Mouse (Mus musculus): ENCODE results near the gene Il2rg.
A peak's percentile ranks its signal among the peaks of the same experiment; 100 is the strongest.

Gene Il2rg

DNA sequence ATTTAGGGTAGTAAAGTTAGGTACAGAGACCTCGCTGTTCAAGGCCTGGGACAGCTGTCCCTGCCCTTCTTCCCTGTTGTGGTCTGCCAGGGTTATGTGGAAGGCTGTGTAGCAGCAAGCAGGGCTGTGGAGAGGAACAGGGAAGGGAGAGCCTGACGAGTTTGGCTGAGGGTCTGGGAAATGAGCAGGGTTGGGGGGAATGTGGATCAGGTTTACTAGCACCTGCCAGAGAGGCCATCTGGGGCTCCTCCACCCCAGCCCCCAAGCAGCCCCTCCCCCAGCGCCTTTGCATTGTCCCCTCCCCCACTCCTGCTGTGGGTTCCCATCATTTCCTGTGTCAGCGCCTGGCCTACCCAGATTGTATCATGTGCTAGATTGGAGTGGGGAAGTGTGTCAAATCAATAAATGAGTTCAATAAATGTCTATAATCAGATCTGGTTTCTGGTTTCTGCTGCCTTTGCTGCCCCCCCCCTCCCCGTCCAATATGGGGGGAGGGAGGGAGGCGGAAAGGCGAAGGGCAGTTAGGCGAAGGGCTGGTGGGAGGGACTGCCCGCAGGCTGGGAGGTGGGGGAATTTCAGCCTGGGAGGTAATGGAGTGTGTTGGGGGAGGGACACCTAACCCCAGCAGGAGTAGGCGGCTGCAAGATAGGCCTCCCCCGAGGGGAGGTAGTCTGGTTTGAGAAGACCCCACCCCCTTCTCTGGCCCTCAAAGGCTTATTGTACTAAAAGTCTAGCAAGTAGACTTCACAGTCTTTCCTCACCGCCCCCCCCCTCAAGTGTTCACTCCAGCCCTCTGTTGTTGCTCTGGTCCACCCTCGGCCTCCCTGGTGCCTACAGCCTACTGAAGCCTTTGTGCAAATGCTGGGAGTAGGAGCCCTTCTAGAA, 7.4 kb downstream of the Il2rg start:
- no peak for DNase-seq

DNA sequence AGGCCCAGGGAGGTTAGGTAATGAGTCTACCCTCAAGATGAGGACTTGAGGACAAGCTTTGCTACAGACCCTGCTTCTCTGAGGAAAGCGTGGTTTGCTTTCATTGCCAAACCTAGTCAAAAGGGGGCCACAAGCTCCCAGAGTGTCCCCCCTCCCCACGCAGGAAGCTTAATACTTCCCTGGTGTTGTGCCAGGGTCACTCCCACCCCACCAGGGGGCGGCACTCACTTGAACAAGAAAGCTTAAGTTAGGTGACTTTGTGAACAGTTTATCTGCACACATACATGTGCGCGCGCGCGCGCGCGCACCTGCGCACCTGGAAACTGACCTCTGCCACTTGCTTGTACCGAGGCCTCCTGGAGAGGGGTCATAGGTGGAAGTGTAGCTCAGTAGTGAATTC, 11.5 kb downstream of the Il2rg start:
- no peak for DNase-seq

DNA sequence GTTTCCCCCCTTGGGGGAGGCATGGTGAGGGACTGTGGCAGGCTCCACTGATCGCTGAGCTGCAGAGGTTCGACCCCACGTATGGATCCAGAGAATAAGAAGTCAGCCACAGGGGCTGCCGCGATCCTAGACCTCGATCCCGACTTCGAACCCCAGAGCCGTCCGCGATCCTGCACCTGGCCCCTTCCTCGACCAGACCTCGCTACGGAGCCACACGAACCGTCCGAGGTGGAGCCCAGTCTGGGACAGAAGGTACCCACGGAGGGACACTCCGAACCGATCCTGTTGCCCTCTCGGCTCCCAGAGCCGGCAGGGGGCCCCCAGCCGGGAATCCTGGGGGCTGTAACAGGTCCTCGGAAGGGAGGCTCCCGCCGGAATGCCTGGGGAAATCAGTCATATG, 13.3 kb downstream of the Il2rg start:
- DNase-seq = peak; percentile 91

DNA sequence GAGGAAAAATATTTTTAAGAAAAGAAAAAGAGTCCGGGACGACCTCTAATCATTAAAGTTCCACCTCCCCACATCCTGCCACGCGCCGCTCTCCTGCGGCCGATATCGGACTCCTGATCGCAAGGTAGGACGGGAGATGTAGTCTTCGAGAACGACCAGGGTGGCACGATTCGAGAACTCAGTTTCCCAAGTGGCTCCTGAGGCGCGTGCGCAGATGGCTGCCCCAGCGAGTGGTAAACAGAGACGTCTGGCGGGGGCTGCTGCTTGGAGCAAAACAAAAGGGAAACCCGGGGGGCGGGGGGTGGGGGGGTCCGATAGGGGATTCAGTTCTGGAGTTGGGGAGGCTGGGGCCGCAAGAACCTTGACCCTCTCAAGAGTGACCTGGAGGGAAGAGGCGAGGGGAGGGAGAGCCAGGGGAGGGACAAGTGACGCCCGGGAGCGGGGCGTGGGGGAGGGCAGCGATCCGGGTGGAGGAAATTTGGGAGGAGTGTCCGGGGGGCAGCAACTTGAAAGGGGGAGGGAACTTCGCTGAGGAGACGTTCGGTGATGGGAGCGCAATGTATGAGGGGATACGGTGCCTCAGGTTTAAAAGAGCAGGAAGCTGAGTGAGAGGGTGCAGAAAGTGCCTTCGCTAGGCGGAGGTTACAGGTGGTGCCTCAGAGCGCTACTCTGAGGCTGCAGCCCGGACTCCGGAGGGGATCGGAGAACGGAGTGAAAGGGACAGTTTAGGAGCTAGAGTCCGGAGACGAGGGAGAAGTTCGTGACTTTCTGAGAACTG, 13.9 kb downstream of the Il2rg start, which contains the start of gene Foxo4:
TSS of gene Foxo4 (plus strand) at position 577 of the 778 bp plus-strand sequence.
- DNase-seq = peak; percentile 99

DNA sequence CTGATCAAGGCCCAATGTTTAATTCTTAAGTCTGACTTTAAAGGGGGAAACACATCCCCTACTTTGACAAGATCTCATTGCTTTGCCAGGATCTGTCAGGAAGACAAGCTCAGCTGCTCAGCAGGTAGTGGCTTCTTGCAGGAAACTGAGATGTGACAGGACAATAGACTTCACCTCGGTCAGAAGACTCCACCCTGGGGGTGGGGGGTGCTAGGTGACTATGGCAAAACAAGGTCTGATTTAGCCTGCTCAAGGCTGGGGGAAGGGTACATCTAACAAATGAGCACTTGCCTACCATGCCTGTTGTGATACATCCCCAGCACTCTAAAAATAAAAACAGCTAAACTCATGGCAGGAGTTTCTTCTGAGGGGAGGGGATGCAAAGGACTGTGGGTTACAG, 23.0 kb downstream of the Il2rg start:
- no peak for DNase-seq

DNA sequence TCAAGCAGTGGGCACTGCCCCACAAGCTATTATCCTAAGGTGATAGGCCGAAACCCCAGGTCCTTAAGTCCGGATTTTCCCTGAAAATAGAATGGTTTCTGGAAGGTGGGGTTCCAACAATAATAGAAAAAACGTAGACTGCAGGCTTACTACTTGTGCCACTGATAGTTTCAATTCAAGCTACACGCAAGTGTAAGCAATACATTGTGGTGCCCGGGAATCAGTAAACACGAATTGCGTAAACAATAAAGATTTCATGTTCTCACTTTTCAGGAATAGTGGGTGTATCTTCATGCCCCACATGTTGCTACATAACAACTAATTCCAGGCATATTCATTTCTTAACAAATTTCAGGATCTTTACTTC, 45.3 kb downstream of the Il2rg start:
- DNase-seq = no peak

DNA sequence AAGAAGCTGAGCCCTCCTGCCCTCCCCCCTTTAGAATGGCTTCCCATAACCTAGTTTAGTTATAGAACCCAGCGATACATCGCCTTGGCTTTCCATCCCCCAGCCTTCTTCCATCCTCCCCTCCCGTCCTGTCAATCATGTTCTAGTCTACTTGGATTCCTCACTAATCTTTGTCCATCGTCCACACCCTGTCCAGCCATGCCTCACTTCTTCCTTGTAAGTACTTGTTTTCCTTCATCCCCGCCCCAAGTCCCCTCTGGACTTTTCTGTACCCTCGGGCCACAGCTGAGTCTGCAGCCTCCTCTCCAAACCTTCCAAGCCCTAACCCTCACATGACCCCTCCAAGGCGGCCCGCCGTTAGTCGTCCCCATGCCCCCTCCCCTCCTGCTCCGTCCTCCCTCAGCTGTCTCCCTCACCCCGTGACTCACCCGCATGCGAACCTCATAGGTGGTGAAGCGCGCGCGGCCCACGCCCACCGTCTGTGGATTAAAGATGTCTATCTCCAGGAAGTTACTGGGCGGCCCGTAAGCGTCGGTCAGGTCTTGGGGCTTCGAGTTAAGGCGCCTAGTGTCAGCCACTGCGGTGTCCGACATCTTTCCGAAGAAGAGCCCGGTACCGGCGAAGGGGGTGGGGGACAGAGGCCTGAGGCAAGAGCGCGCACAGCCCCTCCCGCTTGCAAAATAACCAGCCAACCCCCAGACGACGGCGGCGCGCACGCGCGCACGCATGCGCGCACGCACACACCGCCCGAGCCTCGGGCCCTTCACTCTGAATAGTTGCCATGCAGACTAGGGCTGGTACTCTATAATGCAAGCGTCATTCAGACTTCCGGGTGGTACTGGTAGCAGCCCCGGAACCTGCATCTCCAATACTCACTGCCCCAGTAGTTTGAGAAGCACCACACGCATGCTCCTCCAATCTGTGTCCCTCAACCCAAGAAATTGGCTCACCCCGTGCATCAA, 45.9 kb downstream of the Il2rg start, which contains the start of gene Snx12:
TSS of gene Snx12 (minus strand) at position 730 of the 962 bp plus-strand sequence.
- peak; percentile 100 for DNase-seq
